Mouse (Mus musculus) T-cell, adult 2 months (primary cell): Measurements from ENCODE around the gene Ssh3.
"Not testable (repeated sequence)": the region's sequence is repeated elsewhere in the genome, so short reads cannot be mapped to it uniquely, and the experiment has no call there.

ENCODE experiments used
- DNase-seq: peaks from one replicate; pipeline ENCODE4 v3.0.0; 2022; ENCODE audit warnings: low spot score

The Ssh3 gene

DNA sequence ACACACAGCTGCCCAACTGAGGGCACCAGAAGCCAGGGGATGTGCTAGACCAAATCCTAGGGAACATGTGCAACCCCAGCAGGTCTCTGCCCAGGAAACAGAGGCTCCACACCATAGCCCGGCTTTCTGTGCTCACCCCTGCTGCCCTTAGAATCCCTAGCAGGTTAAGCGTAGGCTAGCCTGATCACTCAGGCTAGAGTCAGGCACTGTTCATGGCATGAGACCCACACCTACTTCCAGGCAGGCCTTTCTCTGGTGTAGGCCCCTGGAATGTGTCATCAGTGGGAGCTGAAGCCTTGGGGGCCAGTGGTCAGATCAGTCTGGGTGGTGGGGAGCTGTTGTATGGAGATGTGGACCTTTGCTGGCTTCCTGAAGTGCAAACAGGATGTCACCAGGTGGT is 27.6 kb upstream of the Ssh3 start:
- no peak for DNase-seq

DNA sequence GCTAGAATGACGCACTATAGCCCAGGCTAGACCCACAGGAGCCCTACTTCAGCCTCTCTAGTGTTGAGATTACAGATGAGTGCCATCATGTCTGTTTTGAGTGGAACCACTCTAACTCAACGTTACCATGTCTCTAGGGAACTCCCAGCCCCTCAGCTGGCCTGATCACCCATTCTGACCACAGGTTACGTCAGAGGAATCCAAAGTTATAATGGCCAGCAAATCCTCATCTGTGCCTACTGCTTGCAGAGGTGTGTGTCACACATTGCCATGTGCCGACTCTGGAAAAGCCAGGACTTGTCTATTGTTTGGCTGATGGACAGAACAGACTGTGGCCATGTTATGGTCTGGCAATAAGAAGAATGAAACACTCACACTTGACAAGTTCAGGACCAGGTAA is 26.4 kb upstream of the Ssh3 start:
- DNase-seq, result no peak

DNA sequence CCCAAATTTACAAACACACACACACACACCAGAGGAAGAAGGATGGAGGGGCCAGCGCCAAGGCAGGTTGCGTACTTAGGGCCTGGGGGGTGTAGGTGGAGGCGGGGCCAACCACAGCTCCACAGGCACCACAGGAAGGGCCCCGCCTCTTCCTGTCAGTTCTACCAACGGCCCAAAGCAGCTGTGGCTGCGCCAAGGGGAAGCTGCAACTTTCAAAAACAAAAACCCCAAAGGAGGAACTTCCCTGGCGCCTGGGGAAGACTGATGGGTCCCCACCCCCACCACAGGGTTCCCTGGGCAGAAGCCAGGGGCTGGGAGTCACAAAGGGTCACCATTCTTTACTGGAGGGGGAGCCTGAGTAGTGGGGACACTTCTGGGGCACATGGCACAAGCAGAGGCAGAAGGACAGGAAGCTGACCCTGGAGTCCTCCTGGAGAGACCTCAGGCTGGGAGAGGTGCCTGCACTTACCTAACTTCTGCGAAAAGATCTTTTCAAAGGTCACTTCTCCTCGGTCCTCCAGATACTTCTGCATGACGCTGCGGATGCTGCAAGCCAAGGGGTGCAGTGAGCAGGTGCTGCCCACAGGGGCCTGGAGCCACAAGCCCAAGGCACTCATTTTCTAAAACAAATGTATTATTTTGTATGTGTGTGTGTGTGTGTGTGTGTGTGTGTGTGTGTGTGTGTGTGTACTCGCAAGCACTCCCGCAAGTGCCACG is 25.6 kb upstream of the Ssh3 start:
- peak; percentile 88 for DNase-seq

DNA sequence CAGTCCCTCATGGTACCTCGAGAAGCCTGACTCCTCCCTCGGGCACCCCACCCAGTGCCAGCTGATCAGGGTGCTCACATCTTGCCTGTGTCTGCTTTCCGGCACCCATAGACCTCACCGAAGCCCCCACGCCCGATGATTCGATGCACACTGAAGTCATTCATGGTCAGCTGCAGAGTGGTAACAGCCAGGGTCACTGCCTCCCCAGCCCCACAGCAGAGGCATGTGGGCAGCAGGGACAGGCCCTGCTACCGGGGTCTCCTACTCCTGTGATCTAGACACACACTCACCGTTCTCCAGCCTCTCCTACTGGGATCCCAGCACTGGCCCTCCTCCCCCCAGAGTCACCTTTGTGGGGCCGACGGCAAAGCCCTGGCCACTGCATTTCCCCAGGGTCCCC is 22.2 kb upstream of the Ssh3 start:
- DNase-seq, result no peak

DNA sequence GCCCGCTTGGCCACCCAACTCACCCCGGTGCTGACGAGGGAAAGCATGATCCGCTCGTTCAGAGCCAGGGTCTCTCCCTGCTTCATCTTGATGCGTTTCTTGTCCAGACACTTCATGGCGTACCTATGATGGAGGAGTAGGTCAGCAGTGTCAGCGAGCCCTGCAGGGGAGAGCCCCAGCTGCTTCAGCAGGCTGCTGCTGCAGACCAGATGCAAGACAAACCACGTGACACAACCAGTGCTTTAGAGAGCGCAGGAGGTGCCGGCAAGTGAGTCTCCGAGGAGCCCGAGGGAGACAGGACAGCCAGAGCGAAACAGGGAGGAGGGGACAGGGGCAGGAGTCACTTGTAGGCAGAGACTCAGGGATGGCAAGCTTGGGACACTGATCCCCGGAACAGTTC is 21.8 kb upstream of the Ssh3 start:
- no peak for DNase-seq

DNA sequence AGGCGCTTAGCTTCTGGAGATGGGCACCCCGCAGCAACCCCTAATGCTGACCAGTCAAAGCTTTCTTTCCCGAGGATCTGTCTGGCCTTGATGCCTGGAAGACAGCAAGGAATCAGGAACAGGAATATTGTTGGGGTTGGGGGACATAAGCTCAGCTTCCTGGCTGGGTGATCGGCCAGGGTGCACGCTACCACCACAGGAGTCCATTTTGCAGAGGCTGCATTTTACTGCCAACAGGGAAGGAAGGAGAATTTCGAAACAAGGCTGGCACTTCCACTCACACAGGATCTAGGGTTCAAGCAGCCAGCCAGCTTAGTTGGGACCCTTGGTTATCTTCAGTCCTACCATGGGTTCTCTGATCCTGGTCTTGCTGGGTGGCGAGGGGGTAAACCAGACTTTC is 14.7 kb upstream of the Ssh3 start:
- no peak for DNase-seq

DNA sequence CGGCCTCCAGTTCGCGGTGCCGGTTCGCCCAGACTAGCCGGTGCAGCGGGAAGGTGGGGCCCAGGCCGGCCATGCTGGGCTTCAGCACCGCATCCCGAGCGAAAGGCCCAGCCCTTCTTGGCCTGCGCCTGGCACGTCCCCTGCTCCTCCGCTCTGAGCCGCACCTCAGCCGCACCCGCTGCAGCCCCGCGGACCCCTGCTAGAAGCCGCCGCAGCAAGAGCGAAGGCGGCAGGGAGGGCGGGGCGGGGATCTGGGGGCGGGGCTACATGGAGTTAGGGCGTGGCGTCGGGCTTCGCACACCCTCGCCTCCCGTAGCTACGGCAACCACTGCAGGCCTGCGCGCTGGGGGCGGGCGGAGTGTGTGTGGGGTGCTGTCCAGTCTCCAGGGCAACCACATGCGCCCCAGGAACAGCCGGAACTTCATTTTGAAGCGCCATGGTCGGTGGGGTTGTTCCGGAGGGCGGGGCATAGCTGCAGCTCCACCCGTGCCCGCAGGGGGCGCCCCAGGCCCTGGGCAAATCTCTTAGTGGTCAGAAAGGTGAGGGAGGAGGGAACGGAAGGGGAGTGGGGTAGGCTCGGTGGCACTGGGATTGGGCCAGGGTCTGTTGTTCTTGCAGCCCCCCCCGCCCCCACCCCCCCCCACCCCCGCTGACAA is 14.0 kb upstream of the Ssh3 start, which contains the start of gene Ankrd13d:
Ankrd13d (minus strand) TSS at position 240 of the 656 bp plus-strand sequence.
- DNase-seq, result peak; percentile 92

DNA sequence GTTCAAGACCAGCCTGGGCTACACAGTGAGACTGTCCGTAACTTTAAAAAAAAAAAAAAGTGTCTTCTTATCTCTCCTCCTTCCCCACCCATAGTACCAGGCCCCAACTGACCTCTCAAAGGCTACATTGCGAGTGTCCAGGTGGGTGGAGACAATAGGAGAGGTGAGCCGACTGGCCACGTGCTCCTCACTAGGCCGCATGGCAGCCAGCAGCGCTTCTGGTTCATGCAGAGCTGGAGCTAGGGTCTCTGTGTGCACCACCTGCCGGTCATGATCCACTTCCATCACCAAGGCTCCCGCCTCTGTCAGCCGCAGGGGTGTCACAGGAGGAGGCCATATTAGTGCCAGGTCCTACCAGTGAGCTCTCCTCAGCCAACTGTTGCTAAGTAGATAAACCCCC is 11.4 kb upstream of the Ssh3 start:
- DNase-seq, result no peak

DNA sequence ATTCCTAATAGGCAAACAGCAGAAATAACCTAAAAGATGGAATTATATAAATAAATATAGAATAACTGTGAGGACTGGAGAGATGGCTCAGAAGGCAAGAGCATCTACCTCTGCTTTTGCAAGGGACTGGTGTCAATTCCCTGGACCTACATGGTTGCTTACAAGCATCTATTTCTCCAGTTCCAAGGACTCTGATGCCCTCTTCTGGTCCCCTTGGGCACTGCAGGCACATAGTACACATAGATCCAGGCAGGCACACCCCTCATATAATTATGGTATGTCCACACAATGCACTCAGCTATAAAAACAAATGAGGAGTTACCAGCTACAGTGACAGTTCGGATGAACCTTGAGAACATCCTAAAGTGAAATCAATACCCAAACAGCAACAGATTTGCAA is 10.5 kb upstream of the Ssh3 start:
- DNase-seq, result peak; percentile 44

DNA sequence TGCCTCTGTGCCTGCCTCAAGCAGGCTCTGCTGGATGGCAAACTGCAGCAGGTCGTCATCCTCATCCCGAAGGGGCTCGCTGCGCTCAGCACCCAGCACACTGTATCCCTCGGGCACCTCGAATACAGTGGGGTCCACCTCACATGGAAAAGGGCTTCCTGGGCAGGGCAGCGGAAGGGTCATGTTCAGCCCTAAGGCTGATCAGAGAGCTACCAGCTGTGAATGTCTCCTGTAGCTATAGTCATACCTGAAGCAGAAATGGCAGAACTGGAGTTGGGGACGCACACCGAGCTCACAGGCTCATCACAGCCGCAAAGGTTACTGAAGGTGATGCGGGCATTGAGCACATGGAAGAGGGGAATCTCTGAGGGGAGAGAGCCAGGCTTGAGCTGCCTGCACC is 2.0 kb upstream of the Ssh3 start:
- no peak for DNase-seq

DNA sequence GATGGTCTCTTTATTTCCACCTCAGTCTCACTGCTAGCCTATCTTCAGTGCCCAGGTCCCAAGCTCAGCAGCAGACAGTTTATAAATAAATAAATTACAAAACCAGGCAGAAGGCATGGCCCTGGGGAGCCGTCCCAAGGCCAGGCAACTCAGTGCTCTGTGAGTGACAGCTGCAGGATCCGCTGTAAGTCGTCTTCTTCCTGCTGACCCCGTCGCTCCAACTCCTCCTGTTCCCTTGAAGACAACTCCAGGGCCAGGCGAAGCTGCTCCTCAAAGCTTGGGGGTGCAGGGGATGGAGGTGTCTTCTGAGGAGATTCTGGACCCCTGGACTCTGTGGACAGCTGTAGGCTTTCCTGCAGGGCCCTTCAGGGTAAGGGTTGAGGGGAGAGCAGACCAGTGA is 1.2 kb upstream of the Ssh3 start:
- no peak for DNase-seq

DNA sequence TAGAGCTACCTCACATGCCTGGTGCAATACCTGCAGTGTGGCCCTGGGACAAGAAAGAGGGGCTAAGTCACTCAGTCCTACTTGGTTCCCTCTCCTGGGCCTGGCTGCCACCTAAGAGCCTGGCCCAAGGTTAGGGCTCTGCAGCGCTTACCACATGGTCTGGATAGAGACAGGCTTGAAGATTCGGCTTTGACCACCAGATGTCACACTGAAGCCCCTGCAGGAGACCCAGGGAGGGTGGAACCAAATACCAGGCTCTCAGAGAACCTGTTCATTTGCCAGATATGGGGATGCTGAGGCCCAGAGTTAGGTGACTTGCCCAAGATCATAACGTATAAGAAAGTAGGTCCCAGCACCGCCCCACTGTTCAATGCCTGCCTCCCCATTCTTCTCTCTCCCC is 3.0 kb downstream of the Ssh3 start:
- no peak for DNase-seq

DNA sequence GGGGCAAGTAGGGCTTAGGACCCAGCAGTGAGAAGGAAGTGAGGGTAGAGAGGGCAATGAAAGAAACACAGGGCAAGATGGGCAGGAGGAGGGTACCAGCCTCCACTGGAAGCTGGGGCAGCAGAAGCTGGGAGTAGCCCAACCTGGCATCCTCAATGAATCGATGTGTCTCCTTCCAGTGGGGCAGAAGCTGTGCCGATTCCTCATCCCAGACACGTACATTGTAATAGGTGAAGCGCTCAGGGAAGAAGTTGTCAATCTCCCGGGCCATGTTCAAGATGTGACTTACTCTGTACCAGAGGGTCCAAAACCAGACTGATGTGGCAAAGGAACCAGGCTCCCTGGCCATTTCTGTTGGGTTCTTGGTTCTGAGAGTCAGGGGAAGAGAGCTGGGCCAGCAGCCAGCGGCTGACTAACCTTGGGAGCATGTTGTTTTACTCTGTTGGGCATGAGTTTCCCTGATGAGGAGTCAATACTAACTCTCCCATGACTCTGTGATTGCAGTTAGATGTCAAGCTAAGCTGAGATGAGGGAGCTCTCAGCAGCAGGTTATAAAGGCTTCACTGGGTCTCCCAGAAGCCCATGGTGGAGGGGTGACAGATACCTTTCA is 4.7 kb downstream of the Ssh3 start:
- no peak for DNase-seq

DNA sequence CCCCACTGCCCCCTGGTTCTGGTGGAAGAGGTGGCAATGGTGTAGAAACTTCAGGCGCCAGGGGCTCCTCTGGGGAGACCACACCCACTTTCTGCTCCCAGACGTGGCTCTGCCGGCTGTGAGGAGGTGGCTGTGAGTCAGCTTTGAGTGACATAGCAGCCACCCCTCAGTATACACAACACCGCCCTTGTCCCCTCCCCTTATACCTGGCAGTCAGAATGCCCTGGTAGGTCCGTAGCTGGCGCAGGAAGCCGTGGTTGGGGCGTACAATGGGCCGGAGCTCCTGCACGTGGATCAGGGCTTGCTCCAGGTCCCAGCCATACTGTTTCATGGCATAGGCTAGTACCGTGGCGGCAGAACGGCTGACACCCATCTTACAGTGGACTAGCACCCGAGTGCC is 5.3 kb downstream of the Ssh3 start:
- no peak for DNase-seq

DNA sequence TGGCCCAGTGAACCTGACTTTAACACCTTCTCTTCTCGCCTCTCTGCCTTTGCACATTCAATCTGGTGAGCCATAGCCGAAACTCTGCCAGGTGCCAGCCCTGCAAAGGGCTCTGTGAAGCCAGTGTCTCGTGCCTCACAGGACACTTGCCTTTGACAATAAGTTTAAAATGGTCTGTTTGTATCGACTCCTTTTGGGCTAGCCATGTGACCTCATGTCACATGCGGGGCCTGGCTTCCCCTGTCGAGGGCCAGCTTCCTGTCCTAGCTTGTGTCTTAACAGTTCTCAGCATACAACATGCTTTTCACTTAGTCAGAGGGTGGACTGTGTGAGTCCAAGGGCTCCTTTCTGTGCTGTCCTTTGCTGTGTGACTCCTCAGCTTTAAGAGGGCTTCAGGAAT is 6.2 kb downstream of the Ssh3 start:
- no peak for DNase-seq

DNA sequence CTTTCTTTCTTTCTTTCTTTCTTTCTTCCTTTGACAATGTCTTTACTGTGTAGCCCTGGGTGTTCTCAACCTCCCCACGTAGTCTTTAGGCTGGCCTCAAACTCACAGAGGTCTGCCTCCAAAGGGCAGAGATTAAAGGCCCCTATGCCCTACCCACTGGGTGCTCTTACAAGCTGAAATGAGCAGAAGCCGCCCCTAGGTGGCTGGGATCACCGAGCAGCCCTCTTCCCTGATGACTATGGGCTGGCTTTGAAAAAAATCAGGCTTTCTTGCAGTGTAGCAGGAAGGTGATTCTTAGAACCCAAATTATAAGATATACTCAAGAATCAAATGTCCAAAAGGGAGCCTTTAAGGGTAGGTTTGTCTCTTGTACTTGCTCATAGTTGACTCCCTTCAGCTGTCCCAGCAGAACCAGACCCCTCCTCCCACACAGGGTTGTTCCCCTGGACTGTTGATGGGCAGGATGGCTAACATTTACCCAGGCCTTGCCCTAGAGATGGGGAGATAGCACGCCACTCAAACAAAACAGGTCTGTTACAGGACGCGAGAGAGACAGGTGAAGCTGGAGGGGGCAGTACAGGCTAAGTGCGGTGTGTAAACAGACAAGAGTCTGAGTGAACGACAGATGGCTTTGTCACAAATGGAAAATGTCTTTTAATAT is 7.8 kb downstream of the Ssh3 start:
- peak; percentile 56 for DNase-seq

DNA sequence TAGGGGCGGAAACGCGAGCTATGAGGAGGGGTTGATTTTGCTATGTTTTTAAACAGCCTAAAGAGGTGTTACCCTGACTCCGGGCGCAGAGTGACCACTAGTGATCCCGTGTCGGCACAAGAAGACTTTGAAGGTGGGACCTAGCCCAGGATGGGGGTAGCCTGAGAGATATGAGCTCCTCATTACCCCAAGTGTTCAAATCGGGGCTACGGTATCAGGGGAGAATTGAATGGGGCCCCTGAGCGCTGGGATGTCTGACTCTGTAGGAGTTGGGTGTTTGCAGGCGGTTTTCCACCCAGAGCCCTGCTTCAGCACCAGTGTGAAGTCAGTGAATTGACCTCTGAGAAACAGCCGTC is 11.1 kb downstream of the Ssh3 start:
- no peak for DNase-seq

DNA sequence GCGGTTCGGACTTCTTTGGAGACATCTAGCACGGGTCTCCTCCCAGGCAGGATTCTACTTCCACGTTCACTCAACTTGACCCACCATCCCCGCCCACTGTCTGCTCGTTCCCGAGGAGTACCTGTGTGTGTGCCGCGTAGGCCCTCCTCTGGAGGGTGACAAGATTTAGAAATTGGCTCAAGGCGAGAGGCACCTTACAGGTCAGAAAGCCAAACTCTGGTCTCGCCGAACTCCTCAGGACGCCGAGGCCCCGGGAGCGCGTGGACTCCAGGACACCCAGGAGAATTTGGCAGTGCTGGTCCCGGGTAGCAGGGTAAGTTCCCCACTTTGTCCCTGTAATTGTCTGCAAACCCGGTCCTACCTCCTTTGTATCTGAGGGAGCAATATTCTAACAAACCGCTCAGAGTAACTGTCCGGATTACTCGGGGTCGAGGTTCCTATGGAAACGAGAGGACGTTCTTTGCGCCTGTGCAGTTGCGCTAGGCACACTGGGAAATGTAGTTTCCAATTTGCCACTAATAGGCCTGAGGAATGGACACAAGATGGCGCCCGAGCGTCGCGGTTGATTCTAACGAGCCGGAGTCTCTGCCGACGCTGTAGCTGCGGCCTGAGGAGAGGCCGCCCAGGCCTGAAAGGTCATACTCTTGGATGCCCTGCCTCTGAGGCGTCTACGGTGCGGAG is 11.6 kb downstream of the Ssh3 start:
- DNase-seq, result peak; percentile 85

DNA sequence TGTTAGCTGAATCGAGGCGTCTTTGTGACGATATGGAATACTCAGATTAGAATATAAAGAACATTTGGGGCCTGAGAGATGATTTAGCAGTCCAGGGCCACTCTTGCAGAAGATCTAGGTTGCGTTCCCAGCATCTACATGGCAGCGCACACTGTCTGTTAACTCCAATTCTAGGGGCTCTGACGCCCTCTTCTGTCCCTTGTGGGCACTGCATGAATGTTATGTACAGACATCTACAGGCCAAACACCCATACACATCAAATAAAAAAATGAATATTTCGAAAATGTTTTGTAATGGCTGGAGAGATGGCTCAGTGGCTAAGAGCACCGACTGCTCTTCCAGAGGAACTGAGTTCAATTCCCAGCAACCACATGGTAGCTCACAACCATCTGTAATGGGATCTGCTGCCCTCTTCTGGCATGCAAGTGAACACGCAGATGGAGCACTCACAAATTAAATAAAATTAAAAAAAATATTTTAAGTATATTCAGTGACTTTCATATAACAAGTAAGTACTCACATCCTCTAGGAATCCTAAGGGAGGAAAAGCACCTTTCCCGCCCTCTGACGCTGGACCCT is 13.3 kb downstream of the Ssh3 start:
- peak; percentile 33 for DNase-seq

DNA sequence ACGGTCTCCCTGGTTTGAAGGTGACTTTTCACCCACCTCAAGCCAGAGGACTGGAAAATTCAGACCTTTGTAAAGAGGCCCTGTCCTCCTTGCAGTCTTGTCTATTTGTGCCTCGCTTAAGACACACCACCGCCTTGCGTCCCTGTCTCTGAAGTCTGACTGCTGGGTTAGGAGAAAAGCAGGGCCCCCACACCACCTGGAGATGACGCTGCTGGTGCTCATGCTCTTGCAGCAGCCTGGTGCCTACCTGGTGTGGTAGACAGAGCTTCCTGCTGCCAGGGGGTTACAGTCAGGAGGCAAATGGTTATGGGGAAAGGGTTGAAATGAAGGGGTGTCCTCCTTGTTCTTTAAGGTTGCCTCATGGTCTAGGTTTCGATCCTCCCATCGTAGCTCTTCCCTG is 14.8 kb downstream of the Ssh3 start:
- no peak for DNase-seq

DNA sequence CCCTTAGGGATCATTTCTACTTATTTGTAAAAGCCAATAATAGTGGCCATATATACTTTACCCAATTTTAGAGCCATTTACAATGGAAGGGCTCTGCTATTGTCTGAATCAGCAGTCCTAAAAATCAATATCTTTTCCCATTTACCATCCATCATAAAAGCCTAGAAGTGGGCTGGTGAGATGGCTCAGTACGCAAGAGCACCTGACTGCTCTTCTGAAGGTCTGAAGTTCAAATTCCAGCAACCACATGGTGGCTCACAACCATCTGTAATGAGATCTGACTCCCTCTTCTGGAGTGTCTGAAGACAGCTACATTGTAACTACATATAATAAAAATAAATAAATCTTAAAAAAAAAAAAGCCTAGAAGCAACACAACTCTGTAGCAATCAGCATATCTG is 20.3 kb downstream of the Ssh3 start:
- DNase-seq, result not testable (repeated sequence)

DNA sequence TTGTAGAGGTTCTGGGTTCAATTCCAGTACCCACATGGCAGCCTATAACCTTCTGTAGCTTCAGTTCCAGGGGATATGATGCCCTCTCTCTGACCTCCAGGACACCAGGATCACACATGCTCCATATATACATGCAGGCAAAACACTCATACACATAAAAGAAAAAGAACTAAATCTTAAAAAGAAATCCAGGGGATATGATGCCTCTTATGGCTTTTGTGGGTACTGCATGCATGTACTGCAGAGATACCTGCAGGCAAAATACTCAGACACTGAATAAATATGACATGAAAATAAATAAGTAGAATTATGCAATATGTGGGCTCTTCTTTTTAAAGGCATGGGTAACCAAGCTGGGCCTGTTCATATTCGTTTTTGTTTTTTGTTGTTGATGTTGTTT is 22.0 kb downstream of the Ssh3 start:
- peak; percentile 27 for DNase-seq
